Mouse (Mus musculus) cerebellum, adult 2 months (tissue): ENCODE measurements at regions not wholly inside any gene's neighbourhood (a gene's known extent, or its start where the extent isn't known, plus 50 kb on each side); places are given as distances from the start of the nearest gene placed in this dataset.

Source experiments
- CTCF ChIP-seq: fragments of 200-500 bp; IDR thresholded peaks from 2 replicates; pipeline ENCODE4 v1.5.1; 2011; ENCODE audit warnings: low read depth, mild to moderate bottlenecking, control low read depth, low read length, moderate library complexity, borderline replicate concordance; ENCODE audit not compliant: insufficient read depth
- POLR2A ChIP-seq: fragments of 200-500 bp; IDR thresholded peaks from 2 replicates; pipeline ENCODE4 v1.6.1; 2011; ENCODE audit warnings: low read length, control low read depth, borderline replicate concordance; ENCODE audit not compliant: insufficient read depth

- no peak for TF ChIP-seq CTCF
- TF ChIP-seq POLR2A = no peak
Observed at GRCm38 (mm10) chr3:61075839-61076238, 73.2 kb downstream of the P2ry1 start.
